Mouse (Mus musculus) liver, embryonic 13.5 days (tissue): ENCODE data around the gene Casp9. TPM values are rescaled to one million over a fixed set of nuclear protein-coding genes. Genes with fewer than 3 reads are reported as not detected.
A peak's percentile ranks its signal among the peaks of the same experiment; 100 is the strongest.

ENCODE experiments used
- ATAC-seq: fragments of 200-750 bp; cut with Nextera tagmentation; 2 replicates; pipeline ENCODE4 v1.8.0; 2017; ENCODE audit warnings: low read depth, mild to moderate bottlenecking, moderate number of reproducible peaks, moderate library complexity
- DNase-seq: peaks from one replicate; pipeline ENCODE4 v3.0.0; 2022
- H3K27ac ChIP-seq: fragments of 300-500 bp; sonication (generic); 2 replicates; pipeline ENCODE4 v1.5.1; 2015; ENCODE audit warnings: moderate library complexity, mild to moderate bottlenecking, inconsistent platforms
- H3K27me3 ChIP-seq: fragments of 300-500 bp; sonication (generic); 2 replicates; pipeline ENCODE4 v1.6.1; 2015; ENCODE audit warnings: mild to moderate bottlenecking, inconsistent platforms
- H3K36me3 ChIP-seq: fragments of 300-500 bp; sonication (generic); 2 replicates; pipeline ENCODE4 v1.6.1; 2015; ENCODE audit warnings: mild to moderate bottlenecking, inconsistent platforms
- H3K4me1 ChIP-seq: fragments of 300-500 bp; sonication (generic); replicated peaks from 2 replicates; pipeline ENCODE4 v1.6.1; 2015; ENCODE audit warnings: inconsistent platforms
- H3K4me2 ChIP-seq: fragments of 300-500 bp; sonication (generic); 2 replicates; pipeline ENCODE4 v1.6.1; 2015; ENCODE audit warnings: inconsistent platforms, mild to moderate bottlenecking, moderate library complexity
- H3K4me3 ChIP-seq: fragments of 300-500 bp; sonication (generic); replicated peaks from 2 replicates; pipeline ENCODE4 v1.5.1; 2015; ENCODE audit warnings: mild to moderate bottlenecking, inconsistent platforms
- H3K9ac ChIP-seq: fragments of 300-500 bp; sonication (generic); 2 replicates; pipeline ENCODE4 v1.6.1; 2015; ENCODE audit warnings: mild to moderate bottlenecking, inconsistent platforms
- H3K9me3 ChIP-seq: fragments of 300-500 bp; sonication (generic); replicated peaks from 2 replicates; pipeline ENCODE4 v1.6.1; 2016; ENCODE audit warnings: inconsistent platforms
- WGBS: fragments of 180-500 bp; shearing (Covaris S2); methylation state at CpG from one replicate; pipeline ENCODE4 v1.1.7; 2015; ENCODE audit not compliant: insufficient replicate concordance; 5-methylcytosine and 5-hydroxymethylcytosine counted together
- polyA plus RNA-seq: library from polyadenylated mRNA; unstranded; fragments of >200 nt; fragmentation: Nextera tagmentation; extraction: Ambion mirVana; gene quantifications from 2 replicates; pipeline ENCODE4 v1.2.1, GENCODE M21; 2015

The Casp9 gene
- polyA plus RNA-seq, 1 experiment from 2014 or later: 9.1 TPM

GRCm38 (mm10) chr4:141796954-141797353 lies 3.5 kb downstream of the Casp9 start:
- Histone ChIP-seq H3K9me3 (no peaks in the 10 kb centered on the region), H3K4me1 (peaks cover 36% of the 10 kb centered on the region), H3K27me3 (no peaks in the 10 kb centered on the region), H3K9ac (no peak overlapping the region), H3K4me3 (no peak overlapping the region), H3K36me3 (peaks cover 29% of the 10 kb centered on the region), H3K4me2 (no peak overlapping the region), H3K27ac (no peak overlapping the region)
- WGBS: 81% methylated on average over 4 of the region's 4 CpGs
- ATAC-seq: no peak
- no peak for DNase-seq

DNA sequence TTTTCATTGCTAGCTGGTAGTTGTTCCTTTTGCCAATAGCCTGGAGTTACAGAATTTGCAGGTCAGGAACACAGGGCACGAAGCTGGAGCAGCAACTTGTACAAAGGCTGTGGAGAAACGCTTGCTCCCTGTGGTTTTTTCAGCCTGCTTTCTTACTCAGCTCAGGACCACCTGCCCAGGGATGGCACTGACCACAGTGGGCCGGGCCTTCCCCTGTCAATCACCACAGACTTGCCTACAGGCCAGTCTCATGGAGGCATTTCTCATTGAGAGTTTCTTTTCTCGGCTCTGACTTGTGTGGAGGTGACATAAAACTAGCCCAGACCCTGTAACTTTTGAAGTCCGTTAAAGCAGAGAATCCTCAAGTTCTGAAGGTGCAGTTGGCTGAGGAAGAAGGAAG lies 4.1 kb downstream of the Casp9 start:
- WGBS: 84% methylated on average over 5 of the region's 5 CpGs
- ATAC-seq (no peak), DNase-seq (no peak)
- Histone ChIP-seq H3K36me3 (peaks cover 29% of the 10 kb centered on the region), H3K4me3 (no peak overlapping the region), H3K4me2 (no peak overlapping the region), H3K9ac (no peak overlapping the region), H3K4me1 (peaks cover 30% of the 10 kb centered on the region), H3K27me3 (no peaks in the 10 kb centered on the region), H3K27ac (no peak overlapping the region), H3K9me3 (no peaks in the 10 kb centered on the region)

GRCm38 (mm10) chr4:141804105-141804504 lies 10.7 kb downstream of the Casp9 start:
- Histone ChIP-seq H3K27me3 (no peaks in the 10 kb centered on the region), H3K9ac (no peak overlapping the region), H3K36me3 (peaks cover 64% of the 10 kb centered on the region), H3K27ac (no peak overlapping the region), H3K9me3 (no peaks in the 10 kb centered on the region), H3K4me3 (no peak overlapping the region), H3K4me1 (no peaks in the 10 kb centered on the region), H3K4me2 (no peak overlapping the region)
- ATAC-seq (0 out of 2 replicates have a peak, but pooled peaks have one; percentile 31), DNase-seq (no peak)
- 69% methylated on average over 4 of the region's 4 CpGs for WGBS

- DNase-seq (no peak), ATAC-seq (no peak)
- no peak overlapping the region for H3K9ac ChIP-seq
- H3K27ac ChIP-seq: no peak overlapping the region
- no peaks in the 10 kb centered on the region for H3K27me3 ChIP-seq
- no peaks in the 10 kb centered on the region for H3K4me1 ChIP-seq
- H3K4me3 ChIP-seq: no peak overlapping the region
- WGBS: 80% methylated on average over 8 of the region's 8 CpGs
- H3K36me3 ChIP-seq: peaks cover 81% of the 10 kb centered on the region
- no peak overlapping the region for H3K4me2 ChIP-seq
- H3K9me3 ChIP-seq: no peaks in the 10 kb centered on the region
Measured at GRCm38 (mm10) chr4:141805886-141806285, 12.5 kb downstream of the Casp9 start.

GRCm38 (mm10) chr4:141809850-141810464 lies 16.5 kb downstream of the Casp9 start:
- no peak overlapping the region for H3K27ac ChIP-seq

DNA sequence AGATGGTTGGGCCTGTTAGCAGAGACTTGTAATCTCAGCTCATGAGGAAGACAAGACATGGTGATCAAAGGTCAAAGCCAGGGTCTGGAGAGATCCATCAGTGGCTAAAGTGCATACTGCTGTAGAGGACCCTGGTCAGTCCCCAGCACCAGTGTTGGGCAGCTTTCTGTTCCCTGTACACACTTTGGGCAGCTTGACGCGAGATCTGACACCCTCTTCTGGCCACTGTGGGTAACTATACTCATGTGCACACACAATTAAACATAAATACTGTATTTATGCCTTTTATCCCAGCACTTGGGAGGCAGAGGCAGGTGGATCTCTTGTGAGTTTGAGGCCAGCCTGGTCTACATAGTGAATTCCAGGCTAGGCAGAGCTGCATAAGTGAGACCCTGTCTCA lies 17.6 kb downstream of the Casp9 start:
- peaks cover 84% of the 10 kb centered on the region for H3K36me3 ChIP-seq
- no peak for ATAC-seq
- 91% methylated on average over 2 of the region's 2 CpGs for WGBS

More at GRCm38 (mm10) chr4:141809850-141810464, 16.5 kb downstream of the Casp9 start:
- Histone ChIP-seq H3K36me3 (peaks cover 90% of the 10 kb centered on the region), H3K9me3 (no peaks in the 10 kb centered on the region), H3K4me3 (no peak overlapping the region), H3K27me3 (no peaks in the 10 kb centered on the region), H3K4me2 (no peak overlapping the region), H3K4me1 (no peaks in the 10 kb centered on the region), H3K9ac (no peak overlapping the region)
- WGBS: 69% methylated on average over 8 of the region's 8 CpGs
- ATAC-seq (no peak), DNase-seq (no peak)

DNA sequence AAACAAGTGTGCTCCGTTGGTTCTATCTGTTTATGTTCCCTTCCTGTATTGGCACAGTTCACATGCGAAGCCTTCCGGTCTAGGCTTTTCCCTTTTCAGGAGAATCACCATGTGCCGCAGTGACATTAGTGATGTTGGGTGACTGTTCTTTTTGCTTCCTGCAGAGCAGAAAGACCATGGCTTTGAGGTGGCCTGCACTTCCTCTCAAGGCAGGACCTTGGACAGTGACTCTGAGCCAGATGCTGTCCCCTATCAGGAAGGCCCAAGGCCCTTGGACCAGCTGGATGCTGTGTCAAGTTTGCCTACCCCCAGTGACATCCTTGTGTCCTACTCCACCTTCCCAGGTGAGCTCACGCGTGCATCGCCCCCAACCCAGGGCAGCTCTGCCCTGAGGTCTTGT lies 18.0 kb downstream of the Casp9 start:
- Histone ChIP-seq H3K4me2 (no peak overlapping the region), H3K4me1 (no peaks in the 10 kb centered on the region), H3K4me3 (no peak overlapping the region), H3K36me3 (peaks cover 80% of the 10 kb centered on the region), H3K9me3 (no peaks in the 10 kb centered on the region), H3K9ac (no peak overlapping the region), H3K27ac (no peak overlapping the region), H3K27me3 (no peaks in the 10 kb centered on the region)
- no peak for DNase-seq
- 88% methylated on average over 7 of the region's 7 CpGs for WGBS
- ATAC-seq: no peak

More for the DNA sequence above, 17.6 kb downstream of the Casp9 start:
- H3K4me3 ChIP-seq: no peak overlapping the region
- H3K27me3 ChIP-seq: no peaks in the 10 kb centered on the region
- no peak overlapping the region for H3K9ac ChIP-seq
- H3K4me1 ChIP-seq: no peaks in the 10 kb centered on the region
- no peak overlapping the region for H3K4me2 ChIP-seq
- no peaks in the 10 kb centered on the region for H3K9me3 ChIP-seq
- DNase-seq: no peak
- H3K27ac ChIP-seq: no peak overlapping the region

DNA sequence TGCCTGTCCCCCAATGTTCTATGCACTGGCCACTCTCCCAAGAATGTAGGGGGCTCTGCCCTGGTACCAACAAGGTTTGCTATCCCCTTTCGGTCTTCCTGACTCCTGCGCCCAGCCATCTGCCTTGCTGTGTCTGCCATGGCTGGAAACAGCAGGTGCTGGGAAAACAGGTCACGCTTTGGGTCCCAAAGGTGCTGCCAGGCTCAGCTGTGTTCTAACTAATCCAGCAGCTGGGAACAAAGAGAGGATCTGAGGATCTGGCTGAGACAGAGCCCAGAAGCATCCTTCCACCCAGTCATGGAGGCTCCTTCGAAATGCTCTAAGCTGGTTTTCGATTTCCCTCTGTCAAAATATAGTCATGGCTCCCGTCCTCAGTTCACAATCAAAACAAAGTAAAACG lies 22.9 kb downstream of the Casp9 start:
- Histone ChIP-seq H3K4me2 (no peak overlapping the region), H3K27me3 (no peaks in the 10 kb centered on the region), H3K36me3 (peaks cover 31% of the 10 kb centered on the region), H3K4me1 (no peaks in the 10 kb centered on the region), H3K9ac (no peak overlapping the region), H3K27ac (no peak overlapping the region), H3K9me3 (no peaks in the 10 kb centered on the region), H3K4me3 (no peak overlapping the region)
- no peak for ATAC-seq
- 85% methylated on average over 7 of the region's 7 CpGs for WGBS
- no peak for DNase-seq

GRCm38 (mm10) chr4:141816776-141817655 lies 23.6 kb downstream of the Casp9 start:
- ATAC-seq: no peak
- WGBS: 55% methylated on average over 14 of the region's 14 CpGs
- no peak for DNase-seq
- H3K4me1 ChIP-seq: no peaks in the 10 kb centered on the region
- H3K36me3 ChIP-seq: peaks cover 24% of the 10 kb centered on the region
- no peak overlapping the region for H3K27ac ChIP-seq
- H3K4me2 ChIP-seq: no peak overlapping the region
- H3K27me3 ChIP-seq: no peaks in the 10 kb centered on the region
- no peak overlapping the region for H3K9ac ChIP-seq
- no peak overlapping the region for H3K4me3 ChIP-seq
- no peaks in the 10 kb centered on the region for H3K9me3 ChIP-seq

GRCm38 (mm10) chr4:141817706-141818105 lies 24.3 kb downstream of the Casp9 start:
- no peak for DNase-seq
- no peaks in the 10 kb centered on the region for H3K27me3 ChIP-seq
- WGBS: 78% methylated on average over 10 of the region's 10 CpGs

GRCm38 (mm10) chr4:141818861-141819260 lies 25.4 kb downstream of the Casp9 start:
- ATAC-seq (no peak), DNase-seq (no peak)
- Histone ChIP-seq H3K4me3 (no peak overlapping the region), H3K27ac (no peak overlapping the region), H3K9ac (no peak overlapping the region), H3K27me3 (no peaks in the 10 kb centered on the region), H3K9me3 (no peaks in the 10 kb centered on the region), H3K4me2 (no peak overlapping the region), H3K4me1 (peaks cover 15% of the 10 kb centered on the region), H3K36me3 (peaks cover 5% of the 10 kb centered on the region)
- 74% methylated on average over 13 of the region's 13 CpGs for WGBS

More at GRCm38 (mm10) chr4:141817706-141818105, 24.3 kb downstream of the Casp9 start:
- Histone ChIP-seq H3K9me3 (no peaks in the 10 kb centered on the region), H3K27ac (no peak overlapping the region), H3K4me3 (no peak overlapping the region), H3K36me3 (peaks cover 17% of the 10 kb centered on the region), H3K4me1 (peaks cover 3% of the 10 kb centered on the region), H3K4me2 (no peak overlapping the region), H3K9ac (no peak overlapping the region)
- no peak for ATAC-seq
